Mouse (Mus musculus): ENCODE results near the gene Znrf4.

Znrf4 gene

DNA sequence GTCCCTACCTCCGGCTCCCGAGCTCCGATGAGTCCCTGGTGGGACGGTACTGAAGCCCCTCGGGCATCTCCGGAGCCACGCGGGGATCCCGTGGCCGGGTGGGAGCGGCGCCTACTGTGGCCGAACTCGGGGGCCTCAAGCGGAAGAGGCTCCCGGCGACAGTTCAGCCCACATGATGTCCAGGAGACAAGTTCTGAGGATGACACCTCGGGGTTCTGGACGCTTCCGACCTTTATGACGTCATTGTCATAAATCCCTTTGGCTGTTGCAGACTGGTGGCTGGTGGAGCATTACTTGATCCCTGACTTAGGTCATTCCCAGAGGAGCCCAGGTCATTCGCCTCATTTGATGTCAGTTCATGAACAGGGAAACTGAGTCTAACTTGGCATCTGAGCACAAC is at the start of gene Znrf4:
Gene Znrf4, minus strand, starts transcription at position 122 of the 400 bp plus-strand sequence.
- DNase-seq (ENCODE audit: low read depth): no peak

DNA sequence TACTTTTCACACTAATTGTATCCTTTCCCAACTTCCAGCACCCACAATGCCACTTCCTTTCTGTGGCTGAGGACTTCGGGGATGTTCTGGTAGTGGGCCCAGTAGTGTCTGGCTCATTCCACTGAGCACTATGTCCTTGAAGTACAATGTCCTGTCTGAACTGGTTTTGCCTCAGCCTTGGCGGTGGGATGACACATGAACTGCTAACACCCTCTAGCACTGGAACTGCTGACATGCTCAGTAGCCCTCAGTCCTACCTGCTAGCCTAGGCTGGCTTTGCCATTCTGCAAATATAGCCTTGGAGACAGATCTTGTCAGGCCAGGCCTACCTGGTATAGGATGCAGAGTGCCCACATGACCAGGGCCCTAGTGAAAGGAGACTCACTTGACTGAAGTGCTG is 49.6 kb upstream of the Znrf4 start:
- DNase-seq (ENCODE audit: low read depth): no peak

- no peak for DNase-seq (ENCODE audit: low read depth)
Measured at GRCm38 (mm10) chr17:56560131-56560530, 47.9 kb upstream of the Znrf4 start.

DNA sequence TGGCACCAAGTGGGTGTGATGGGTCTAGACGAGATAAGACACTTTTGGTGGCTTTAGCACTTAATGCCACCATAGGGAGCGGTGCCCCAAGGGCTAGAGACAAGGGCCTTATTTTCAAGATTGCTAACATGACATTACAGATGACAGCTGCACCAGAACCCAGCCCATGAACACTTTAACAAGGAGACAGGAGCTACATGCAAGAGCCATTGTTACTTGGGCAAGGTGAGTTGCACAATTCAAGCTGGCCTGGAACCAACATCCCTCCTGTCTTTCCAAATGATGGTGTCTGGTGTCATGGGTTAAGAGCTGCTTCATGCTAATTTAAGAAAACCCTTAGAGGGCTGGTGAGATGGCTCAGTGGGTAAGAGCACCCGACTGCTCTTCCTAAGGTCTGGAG is 47.2 kb upstream of the Znrf4 start:
- DNase-seq (ENCODE audit: low read depth): peak; percentile 33

GRCm38 (mm10) chr17:56558448-56558847 is 46.2 kb upstream of the Znrf4 start:
- peak; percentile 81 for DNase-seq (ENCODE audit: low read depth)

- no peak for DNase-seq (ENCODE audit: low read depth)
Measured at GRCm38 (mm10) chr17:56554122-56554551, 41.9 kb upstream of the Znrf4 start, which contains the start of gene Gm20219. Gm20219 (minus strand) TSS chr17:56554387.

- DNase-seq (ENCODE audit: low read depth): peak; percentile 88
Measured at GRCm38 (mm10) chr17:56552781-56553363, 40.6 kb upstream of the Znrf4 start.

DNA sequence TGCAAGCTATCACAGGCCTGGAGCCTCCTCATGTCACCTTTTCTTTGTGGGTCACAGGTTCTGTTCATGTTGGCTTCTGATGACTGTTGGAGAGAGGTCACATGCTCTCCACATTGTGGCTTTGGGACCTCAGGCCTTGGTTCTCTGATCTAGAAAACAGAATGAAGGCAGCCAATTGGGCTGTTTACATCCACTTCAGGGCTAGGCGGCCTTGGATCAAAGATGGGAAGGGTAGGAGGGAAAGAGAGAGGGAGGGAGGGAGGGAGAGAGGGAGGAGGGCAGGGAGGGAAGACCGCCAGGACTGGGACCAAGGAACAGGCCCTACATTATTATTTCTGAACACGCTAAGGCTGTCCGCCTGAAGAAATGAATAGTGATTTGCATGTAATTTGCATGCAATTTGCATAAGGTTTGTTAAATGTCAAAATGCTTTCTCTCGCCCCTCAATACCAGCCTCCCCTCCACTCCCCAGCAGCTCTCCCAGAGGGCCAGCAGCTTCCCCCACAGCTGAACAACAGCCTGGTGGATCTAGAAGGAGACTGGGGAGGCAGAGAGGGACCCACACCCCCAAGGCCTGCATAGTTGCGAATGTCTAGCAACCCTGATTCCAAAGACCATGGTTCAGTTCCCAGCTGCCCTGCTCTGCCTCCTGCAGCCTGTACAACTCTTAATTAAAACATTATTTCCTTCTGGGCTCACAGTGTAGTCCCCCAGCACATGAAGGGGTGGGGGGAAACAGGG is 39.8 kb upstream of the Znrf4 start:
- DNase-seq (ENCODE audit: low read depth): no peak

DNA sequence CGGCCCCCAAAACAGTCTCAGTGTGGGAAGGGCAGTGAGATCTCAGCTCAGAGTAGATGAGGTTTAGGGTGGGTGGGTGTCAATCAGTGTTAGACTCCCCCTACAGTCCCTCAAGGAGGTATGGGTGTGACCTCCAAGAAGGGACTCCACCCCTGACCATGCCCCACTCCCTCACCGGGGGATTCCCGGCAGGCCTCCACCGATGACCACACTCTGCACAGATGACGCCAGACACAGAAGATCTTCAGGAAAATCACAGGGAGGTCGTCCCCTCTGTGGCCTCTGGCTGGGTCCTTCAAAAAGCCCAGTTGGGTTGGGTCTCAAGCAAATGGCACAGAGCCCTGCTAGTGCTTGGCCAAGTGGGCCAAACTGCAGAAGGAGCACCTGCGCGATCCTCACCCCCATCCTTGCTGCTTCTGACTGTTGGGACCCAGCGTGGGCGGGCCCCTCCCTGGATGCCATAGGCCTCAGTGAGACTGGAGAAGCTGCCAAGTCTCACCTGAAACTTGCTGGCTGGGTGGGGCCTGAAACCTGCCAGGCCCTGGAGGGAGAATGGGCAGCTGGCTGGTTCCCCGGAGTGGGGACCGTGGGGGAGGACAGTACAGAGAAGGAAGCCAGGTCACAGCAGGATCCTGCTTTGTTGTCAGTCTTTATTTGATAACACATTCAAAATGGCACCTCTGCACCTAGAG is 38.7 kb upstream of the Znrf4 start:
- DNase-seq (ENCODE audit: low read depth): no peak

DNA sequence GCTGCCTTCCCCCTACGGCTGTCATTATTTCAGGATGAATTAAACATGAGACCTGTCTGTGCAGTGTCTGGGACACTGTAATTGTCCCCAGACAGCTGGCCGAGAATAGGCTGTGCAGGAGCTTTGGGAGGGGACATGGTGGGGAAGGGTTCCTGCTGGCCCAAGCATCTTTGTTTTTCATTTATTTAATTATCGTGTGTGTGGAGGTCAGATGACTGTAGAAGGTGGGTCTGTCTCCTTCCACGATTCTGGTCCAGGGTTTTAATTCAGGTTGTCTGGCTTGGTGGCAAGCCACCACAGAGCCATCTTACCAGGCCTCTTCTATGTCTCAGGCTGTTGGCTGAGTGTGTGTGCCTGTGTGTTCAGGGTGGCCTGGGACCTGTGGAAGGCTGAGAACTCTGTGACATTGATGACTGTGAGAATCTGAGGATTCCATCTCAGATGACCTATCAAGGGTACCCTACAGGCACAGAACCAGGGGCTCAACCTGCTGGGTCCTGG is 36.4 kb upstream of the Znrf4 start:
- DNase-seq (ENCODE audit: low read depth): no peak

DNA sequence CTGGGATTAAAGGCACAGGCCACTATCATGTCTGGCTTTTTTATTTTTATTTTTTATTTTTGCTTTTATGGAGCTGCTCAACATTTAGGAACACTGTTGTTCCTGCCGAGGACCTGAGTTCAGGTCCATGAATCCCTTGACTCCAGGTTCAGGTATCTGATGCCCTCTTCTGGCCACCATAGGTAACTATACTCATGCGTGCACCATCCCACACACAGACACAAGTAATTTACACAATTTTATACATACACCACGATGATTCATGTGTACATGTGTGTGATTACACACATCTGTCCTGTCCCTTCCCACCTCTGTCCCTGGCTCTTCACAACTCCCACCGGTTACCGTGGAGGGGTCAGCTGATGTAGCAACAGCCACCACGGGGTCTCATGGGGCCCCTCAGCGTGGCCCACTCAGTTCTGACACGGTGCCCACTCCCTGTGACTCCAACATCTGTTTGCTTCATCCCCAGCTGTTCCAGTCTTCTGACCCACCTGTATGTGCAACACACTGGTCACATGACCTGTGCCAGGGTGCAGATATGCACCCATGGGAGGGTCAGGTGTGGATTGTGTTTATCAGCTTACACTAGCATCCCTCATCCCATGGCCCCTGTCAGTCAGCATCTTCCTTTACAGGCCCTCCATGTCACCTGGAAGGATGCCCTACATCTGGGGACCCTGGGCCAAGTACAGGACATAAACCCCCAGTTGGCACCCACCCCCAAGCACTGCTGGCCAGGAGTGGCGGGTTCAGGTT is 35.8 kb upstream of the Znrf4 start:
- DNase-seq (ENCODE audit: low read depth): peak; percentile 27

- DNase-seq (ENCODE audit: low read depth): no peak
Measured at GRCm38 (mm10) chr17:56547116-56547845, 35.0 kb upstream of the Znrf4 start.

DNA sequence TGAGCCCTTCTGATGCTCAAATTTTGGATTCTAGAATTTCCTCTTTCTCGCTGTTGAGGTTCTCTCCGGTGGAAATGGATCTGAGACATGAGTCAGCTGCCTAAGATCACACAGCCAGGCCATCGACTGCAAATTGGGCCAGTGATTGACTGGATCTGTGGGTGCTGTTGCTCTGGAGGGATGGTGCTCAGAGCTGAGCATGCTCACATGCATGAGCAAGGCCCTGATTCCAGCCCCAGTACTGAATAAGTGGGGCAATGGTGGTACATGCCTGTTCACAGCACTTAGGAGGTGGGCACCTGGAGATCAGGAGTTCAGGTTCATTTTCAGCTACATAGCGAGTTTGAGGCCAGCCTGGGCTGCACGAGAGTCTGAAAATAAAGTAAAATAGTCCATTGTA is 34.3 kb upstream of the Znrf4 start:
- no peak for DNase-seq (ENCODE audit: low read depth)

- no peak for DNase-seq (ENCODE audit: low read depth)
Measured at GRCm38 (mm10) chr17:56545945-56546344, 33.7 kb upstream of the Znrf4 start.

GRCm38 (mm10) chr17:56544699-56545387 is 32.6 kb upstream of the Znrf4 start:
- no peak for DNase-seq (ENCODE audit: low read depth)

- no peak for DNase-seq (ENCODE audit: low read depth)
Measured at GRCm38 (mm10) chr17:56543684-56544224, 31.5 kb upstream of the Znrf4 start.

- DNase-seq (ENCODE audit: low read depth): no peak
Measured at GRCm38 (mm10) chr17:56542736-56543135, 30.5 kb upstream of the Znrf4 start.

DNA sequence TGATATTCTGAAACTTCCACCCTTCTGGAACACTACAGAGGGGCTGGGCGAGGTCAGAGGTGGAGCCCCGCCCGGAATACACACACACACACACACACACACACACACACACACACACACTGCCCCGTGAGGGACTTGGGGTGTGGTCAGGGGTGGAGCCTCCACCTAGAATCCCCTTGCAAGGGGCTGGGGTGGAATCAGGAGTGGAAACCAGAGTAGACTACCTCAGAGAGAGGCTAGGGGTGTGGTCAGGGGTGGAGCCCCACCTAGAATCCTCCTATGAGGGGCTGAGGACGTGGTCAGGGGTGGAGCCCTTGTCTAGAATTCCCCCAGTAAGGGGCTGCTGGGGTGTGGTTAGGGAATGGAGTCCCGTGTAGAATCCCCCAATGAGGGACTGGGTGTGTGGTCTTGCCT is 28.3 kb upstream of the Znrf4 start:
- no peak for DNase-seq (ENCODE audit: low read depth)

GRCm38 (mm10) chr17:56537912-56538311 is 25.7 kb upstream of the Znrf4 start:
- DNase-seq (ENCODE audit: low read depth): no peak

DNA sequence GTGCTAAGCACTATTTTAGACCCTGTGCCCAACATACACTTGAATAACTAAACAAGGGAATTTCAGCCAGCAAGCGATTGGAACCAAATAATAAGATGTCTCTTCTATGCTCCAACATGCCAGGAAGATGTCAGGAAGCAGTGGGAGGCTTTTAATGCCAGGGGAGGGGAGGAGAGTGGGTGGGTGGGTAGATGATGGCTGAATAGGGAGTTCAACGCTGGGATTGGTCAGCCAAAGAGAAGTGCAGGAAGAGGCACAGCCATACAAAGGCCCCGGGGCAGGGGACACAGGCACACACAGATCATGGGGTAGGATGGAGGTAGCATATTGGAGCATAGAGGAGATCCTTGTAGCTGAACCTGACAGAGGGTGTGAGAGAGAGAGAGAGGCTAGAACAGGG is 24.6 kb upstream of the Znrf4 start:
- DNase-seq (ENCODE audit: low read depth): no peak

GRCm38 (mm10) chr17:56536192-56536591 is 24.0 kb upstream of the Znrf4 start:
- DNase-seq (ENCODE audit: low read depth): no peak
